Mouse (Mus musculus) heart, postnatal 14 days (tissue): ENCODE data around the gene Cacng7. TPM values are rescaled to one million over a fixed set of nuclear protein-coding genes. Genes with fewer than 3 reads are reported as not detected.
"Not testable (repeated sequence)": the region's sequence is repeated elsewhere in the genome, so short reads cannot be mapped to it uniquely, and the experiment has no call there.

Experiments used
- DNase-seq, 2 experiments: peaks; one replicate each; pipeline ENCODE4 v3.0.0; 2021 to 2022
- intact Hi-C: fragments of 180-260 bp; cut with DNase I; formaldehyde crosslinking; loops from one replicate; pipeline ENCODE4 v1.15.1; 2025
- total RNA-seq, 2 experiments: library from RNA; stranded (reverse); gene quantifications; 2 replicates each; pipeline ENCODE4 v1.2.3; 2021

Cacng7 gene
- total RNA-seq, 2 experiments from 2014 or later, result 5.3 to 5.6 TPM

- no peak for DNase-seq
- intact Hi-C loops, result no loop called here
These were observed 49.4 kb downstream of the Cacng7 start for GRCm38 (mm10) chr7:3382123-3382522.

GRCm38 (mm10) chr7:3384807-3385319, 52.1 kb downstream of the Cacng7 start:
- intact Hi-C loops, result no loop called here
- DNase-seq, result no peak

GRCm38 (mm10) chr7:3386036-3386730, 53.4 kb downstream of the Cacng7 start:
- DNase-seq, result no peak
- intact Hi-C loops, result no loop called here

GRCm38 (mm10) chr7:3387761-3388160, 55.0 kb downstream of the Cacng7 start:
- no peak for DNase-seq
- intact Hi-C loops, result no loop called here

GRCm38 (mm10) chr7:3388885-3389284, 56.1 kb downstream of the Cacng7 start:
- no peak for DNase-seq
- intact Hi-C loops, result no loop called here

GRCm38 (mm10) chr7:3389444-3390412, 57.0 kb downstream of the Cacng7 start:
- peak; percentile 42 to 65 for DNase-seq
- intact Hi-C loops, result no loop called here

GRCm38 (mm10) chr7:3390413-3391080, 57.8 kb downstream of the Cacng7 start, which contains the start of gene Cacng8:
TSS of gene Cacng8 (plus strand) at chr7:3390683.
- intact Hi-C loops, result no loop called here
- DNase-seq, result no peak

GRCm38 (mm10) chr7:3391081-3391451, 58.3 kb downstream of the Cacng7 start:
- DNase-seq, result no peak
- intact Hi-C loops, result no loop called here

- intact Hi-C loops, result no loop called here
These were observed 59.1 kb downstream of the Cacng7 start for GRCm38 (mm10) chr7:3391809-3392208.

GRCm38 (mm10) chr7:3397355-3397754, 64.6 kb downstream of the Cacng7 start:
- intact Hi-C loops, result no loop called here
- no peak for DNase-seq

More at GRCm38 (mm10) chr7:3391809-3392208, 59.1 kb downstream of the Cacng7 start:
- no peak for DNase-seq

- intact Hi-C loops, result no loop called here
- no peak for DNase-seq
These were observed 65.0 kb downstream of the Cacng7 start for GRCm38 (mm10) chr7:3397797-3398196.

- intact Hi-C loops, DNase-seq: not testable (repeated sequence)
These were observed 65.6 kb downstream of the Cacng7 start for GRCm38 (mm10) chr7:3398363-3398762.

- DNase-seq, result no peak
- intact Hi-C loops, result no loop called here
These were observed 67.2 kb downstream of the Cacng7 start for GRCm38 (mm10) chr7:3399937-3400336.

- intact Hi-C loops, result no loop called here
- no peak for DNase-seq
These were observed 77.2 kb downstream of the Cacng7 start for GRCm38 (mm10) chr7:3409729-3410520.

GRCm38 (mm10) chr7:3411160-3411941, 78.6 kb downstream of the Cacng7 start:
- DNase-seq, result no peak
- intact Hi-C loops, result no loop called here

GRCm38 (mm10) chr7:3412036-3412435, 79.3 kb downstream of the Cacng7 start:
- intact Hi-C loops, result no loop called here
- peak in 1 of 2 experiments; percentile 15 for DNase-seq

GRCm38 (mm10) chr7:3414888-3415287, 82.1 kb downstream of the Cacng7 start:
- DNase-seq, result peak; percentile 28 to 42
- intact Hi-C loops, result no loop called here

GRCm38 (mm10) chr7:3415378-3415777, 82.6 kb downstream of the Cacng7 start:
- intact Hi-C loops, result no loop called here
- DNase-seq, result peak; percentile 25 to 32
